Mouse (Mus musculus) megakaryocyte, embryonic 14.5 days (primary cell): Measurements from ENCODE around the gene Syde2. TPM values are rescaled to one million over a fixed set of nuclear protein-coding genes. Genes with fewer than 3 reads are reported as not detected.
"Not testable (repeated sequence)": the region's sequence is repeated elsewhere in the genome, so short reads cannot be mapped to it uniquely, and the experiment has no call there.

ENCODE experiments used
- H3K27me3 ChIP-seq: replicated peaks from 2 replicates; pipeline ENCODE3; 2012; ENCODE audit warnings: inconsistent platforms
- H3K36me3 ChIP-seq: replicated peaks from 2 replicates; pipeline ENCODE3; 2012; ENCODE audit warnings: low read length, inconsistent platforms, mixed read lengths
- H3K4me1 ChIP-seq: 2 replicates; pipeline ENCODE4 v1.6.1; 2012; ENCODE audit warnings: inconsistent platforms
- H3K4me3 ChIP-seq: replicated peaks from 2 replicates; pipeline ENCODE3; 2012; ENCODE audit warnings: moderate library complexity, mild to moderate bottlenecking, inconsistent platforms
- H3K9me3 ChIP-seq: 2 replicates; pipeline ENCODE4 v1.6.1; 2012; ENCODE audit warnings: inconsistent platforms
- FLI1 ChIP-seq: IDR thresholded peaks from 2 replicates; pipeline ENCODE4 v1.6.1; 2012; ENCODE audit warnings: low read length, inconsistent platforms, mixed read lengths
- GATA1 ChIP-seq: IDR thresholded peaks from 3 replicates; pipeline ENCODE4 v1.6.1; 2012; ENCODE audit warnings: mixed read lengths, low read length, inconsistent platforms, borderline replicate concordance
- polyA plus RNA-seq: library from polyadenylated mRNA; stranded (reverse); fragments of >175 nt; gene quantifications from 2 replicates; pipeline ENCODE4 v1.2.3, GENCODE M21; 2012; ENCODE audit warnings: low replicate concordance; ENCODE audit not compliant: insufficient read depth

Syde2 gene
- polyA plus RNA-seq, 1 experiment = 0.03 TPM

GRCm38 (mm10) chr3:145989576-145990081 is 2.0 kb downstream of the Syde2 start:
- Histone ChIP-seq H3K4me1 (peaks cover 38% of the 10 kb centered on the region), H3K4me3 (peak overlapping the region; percentile 92), H3K9me3 (no peaks in the 10 kb centered on the region), H3K36me3 (no peaks in the 10 kb centered on the region), H3K27me3 (peaks cover 40% of the 10 kb centered on the region)
- no peak for TF ChIP-seq FLI1
- TF ChIP-seq GATA1 = no peak

- Histone ChIP-seq H3K27me3 (peaks cover 31% of the 10 kb centered on the region), H3K4me1 (peaks cover 36% of the 10 kb centered on the region), H3K4me3 (no peak overlapping the region), H3K36me3 (no peaks in the 10 kb centered on the region), H3K9me3 (no peaks in the 10 kb centered on the region)
- TF ChIP-seq GATA1 = no peak
- TF ChIP-seq FLI1 = no peak
Measured at GRCm38 (mm10) chr3:145991130-145991529, 3.5 kb downstream of the Syde2 start.

GRCm38 (mm10) chr3:145991976-145992730 is 4.5 kb downstream of the Syde2 start:
- TF ChIP-seq GATA1 (no peak), FLI1 (no peak)
- no peak overlapping the region for H3K4me3 ChIP-seq
- no peaks in the 10 kb centered on the region for H3K9me3 ChIP-seq
- H3K36me3 ChIP-seq = no peaks in the 10 kb centered on the region
- peaks cover 22% of the 10 kb centered on the region for H3K27me3 ChIP-seq
- H3K4me1 ChIP-seq = peaks cover 30% of the 10 kb centered on the region

- H3K4me3 ChIP-seq = no peak overlapping the region
- H3K9me3 ChIP-seq = no peaks in the 10 kb centered on the region
- H3K36me3 ChIP-seq = no peaks in the 10 kb centered on the region
- no peak for TF ChIP-seq GATA1
- TF ChIP-seq FLI1 = no peak
- peaks cover 16% of the 10 kb centered on the region for H3K27me3 ChIP-seq
- peaks cover 23% of the 10 kb centered on the region for H3K4me1 ChIP-seq
Measured at GRCm38 (mm10) chr3:145992796-145993195, 5.1 kb downstream of the Syde2 start.

GRCm38 (mm10) chr3:145993481-145994201 is 6.0 kb downstream of the Syde2 start:
- H3K4me3 ChIP-seq = peak overlapping the region; percentile 9

GRCm38 (mm10) chr3:145995489-145995888 is 7.8 kb downstream of the Syde2 start:
- no peaks in the 10 kb centered on the region for H3K9me3 ChIP-seq
- peaks cover 8% of the 10 kb centered on the region for H3K4me1 ChIP-seq
- TF ChIP-seq FLI1 = no peak
- TF ChIP-seq GATA1 = no peak
- H3K36me3 ChIP-seq = peaks cover 14% of the 10 kb centered on the region
- H3K4me3 ChIP-seq = no peak overlapping the region
- H3K27me3 ChIP-seq = no peaks in the 10 kb centered on the region

More at GRCm38 (mm10) chr3:145993481-145994201, 6.0 kb downstream of the Syde2 start:
- peaks cover 4% of the 10 kb centered on the region for H3K36me3 ChIP-seq
- no peak for TF ChIP-seq FLI1
- TF ChIP-seq GATA1 = no peak
- no peaks in the 10 kb centered on the region for H3K9me3 ChIP-seq
- H3K27me3 ChIP-seq = peaks cover 7% of the 10 kb centered on the region
- H3K4me1 ChIP-seq = peaks cover 15% of the 10 kb centered on the region

DNA sequence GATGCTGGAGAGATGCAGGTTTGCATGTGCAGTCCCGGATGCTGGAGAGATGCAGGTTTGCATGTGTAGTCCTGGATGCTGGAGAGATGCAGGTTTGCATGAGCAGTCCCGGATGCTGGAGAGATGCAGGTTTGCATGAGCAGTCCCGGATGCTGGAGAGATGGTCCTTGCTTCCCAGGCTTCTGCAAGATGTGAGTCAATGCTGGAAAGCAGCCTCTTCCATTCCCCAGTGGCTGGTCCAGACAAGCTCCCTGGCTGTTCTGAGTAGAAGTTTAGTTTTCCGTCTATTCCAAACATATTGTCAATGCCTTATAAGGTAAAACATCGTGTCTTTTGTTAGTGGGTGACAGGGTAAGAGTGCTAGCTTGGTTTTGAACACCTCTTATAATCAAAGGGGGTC is 8.9 kb downstream of the Syde2 start:
- H3K4me1 ChIP-seq, H3K9me3 ChIP-seq, H3K27me3 ChIP-seq, H3K4me3 ChIP-seq: not testable (repeated sequence)
- H3K36me3 ChIP-seq = peaks cover 22% of the 10 kb centered on the region

DNA sequence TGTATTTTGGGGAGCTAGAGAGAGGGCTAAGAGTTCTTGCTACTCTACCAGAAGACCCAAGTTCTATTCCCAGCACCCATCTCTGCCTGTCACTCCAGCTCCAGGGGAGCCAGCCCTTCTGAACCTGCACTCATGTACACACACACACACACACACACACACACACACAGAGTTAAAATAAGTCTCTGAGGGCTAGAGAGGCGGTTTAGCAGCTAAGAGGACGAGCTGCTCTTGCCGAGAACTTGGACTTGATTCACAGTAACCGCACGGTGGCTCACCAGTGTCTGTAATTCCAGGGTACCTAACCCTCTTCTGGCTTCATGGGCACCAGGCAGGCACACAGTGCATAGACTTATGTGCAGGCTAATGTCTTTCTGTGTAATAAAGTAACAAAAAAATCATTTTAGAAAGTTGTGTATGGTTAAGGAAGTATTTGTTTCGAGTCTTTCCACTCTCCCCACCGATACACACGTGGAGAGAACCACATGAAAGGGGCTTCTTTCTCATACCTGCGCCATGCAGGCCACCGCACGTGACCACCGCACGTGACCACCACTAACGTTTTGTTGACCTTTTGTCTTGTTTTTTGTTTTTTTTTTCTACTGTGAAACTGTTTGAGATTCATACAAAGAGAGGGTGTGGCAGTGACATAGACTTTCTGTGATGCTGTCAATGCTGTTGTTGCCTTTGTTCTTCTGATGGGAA is 16.8 kb downstream of the Syde2 start:
- Histone ChIP-seq H3K9me3 (no peaks in the 10 kb centered on the region), H3K4me1 (no peaks in the 10 kb centered on the region), H3K4me3 (no peak overlapping the region), H3K27me3 (no peaks in the 10 kb centered on the region), H3K36me3 (peaks cover 50% of the 10 kb centered on the region)
- TF ChIP-seq FLI1 (no peak), GATA1 (no peak)

- Histone ChIP-seq H3K36me3 (peaks cover 33% of the 10 kb centered on the region), H3K27me3 (peaks cover 3% of the 10 kb centered on the region), H3K9me3 (no peaks in the 10 kb centered on the region), H3K4me3 (no peak overlapping the region), H3K4me1 (no peaks in the 10 kb centered on the region)
- no peak for TF ChIP-seq GATA1
- TF ChIP-seq FLI1 = no peak
Measured at GRCm38 (mm10) chr3:146007872-146008271, 20.2 kb downstream of the Syde2 start.
